Mouse (Mus musculus) thymus, postnatal 4 days (tissue): Measurements from ENCODE around the gene Gnat2.
A peak's percentile ranks its signal among the peaks of the same experiment; 100 is the strongest.

ENCODE experiments used
- DNase-seq: peaks from one replicate; pipeline ENCODE4 v3.0.0; 2021

Gnat2 gene

DNA sequence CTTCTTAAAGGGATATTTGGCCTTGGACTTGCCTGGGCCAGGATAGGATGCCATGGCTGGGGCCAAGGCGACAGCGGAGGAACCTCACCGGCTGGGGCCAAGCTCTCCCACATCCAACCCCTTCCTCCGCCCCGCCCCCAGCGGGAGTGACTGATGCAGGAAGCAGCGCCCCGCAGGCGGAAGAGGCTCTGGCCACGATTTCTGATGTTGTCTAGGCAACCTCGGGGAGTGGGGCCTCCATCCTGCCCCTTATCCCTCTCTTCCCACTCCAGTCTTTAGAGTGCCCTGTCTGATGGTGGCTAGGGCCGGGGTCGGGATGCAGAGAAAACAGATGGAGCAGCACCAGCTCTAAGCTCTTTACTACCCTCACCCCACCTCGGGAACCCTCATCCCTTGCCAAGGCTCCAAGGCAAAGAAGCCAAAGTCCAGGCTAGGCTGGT is 7.3 kb upstream of the Gnat2 start:
- peak; percentile 93 for DNase-seq

DNA sequence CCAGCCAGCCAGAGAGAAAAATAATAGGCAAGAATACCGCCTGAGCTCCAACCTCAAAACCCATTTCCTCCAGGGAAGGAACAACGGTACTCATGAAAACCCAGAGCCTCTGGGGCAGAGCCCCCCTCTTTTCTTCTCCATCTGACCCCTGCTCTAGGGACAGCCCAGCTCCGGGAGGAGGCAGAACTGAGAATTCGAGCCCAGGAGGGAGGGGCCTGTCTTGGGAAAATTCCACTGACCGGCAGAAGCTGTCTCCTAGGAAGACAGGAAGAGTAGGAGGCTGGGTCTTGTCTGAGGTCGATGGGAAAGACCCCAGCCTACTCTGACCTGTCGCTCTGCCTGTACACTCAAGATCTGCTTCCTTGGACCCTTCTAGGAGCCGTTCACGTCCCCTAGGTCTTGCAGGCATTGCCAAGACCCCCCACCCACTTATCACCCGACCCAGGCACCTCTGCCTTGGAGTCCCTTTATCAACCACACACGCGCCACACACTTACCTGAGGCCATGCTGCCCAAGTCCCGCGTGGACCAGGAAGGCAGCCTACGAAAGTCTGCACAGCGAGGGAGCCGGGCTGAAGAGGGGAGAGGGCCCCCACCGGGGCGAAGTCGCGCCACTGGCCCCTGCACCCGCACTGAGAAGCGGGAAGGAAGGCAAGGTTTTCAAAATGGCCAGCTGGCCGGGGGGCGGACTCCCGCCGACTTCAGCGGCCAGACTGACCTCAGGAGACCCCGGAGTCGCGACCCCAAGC is 6.7 kb upstream of the Gnat2 start:
- peak; percentile 57 for DNase-seq

DNA sequence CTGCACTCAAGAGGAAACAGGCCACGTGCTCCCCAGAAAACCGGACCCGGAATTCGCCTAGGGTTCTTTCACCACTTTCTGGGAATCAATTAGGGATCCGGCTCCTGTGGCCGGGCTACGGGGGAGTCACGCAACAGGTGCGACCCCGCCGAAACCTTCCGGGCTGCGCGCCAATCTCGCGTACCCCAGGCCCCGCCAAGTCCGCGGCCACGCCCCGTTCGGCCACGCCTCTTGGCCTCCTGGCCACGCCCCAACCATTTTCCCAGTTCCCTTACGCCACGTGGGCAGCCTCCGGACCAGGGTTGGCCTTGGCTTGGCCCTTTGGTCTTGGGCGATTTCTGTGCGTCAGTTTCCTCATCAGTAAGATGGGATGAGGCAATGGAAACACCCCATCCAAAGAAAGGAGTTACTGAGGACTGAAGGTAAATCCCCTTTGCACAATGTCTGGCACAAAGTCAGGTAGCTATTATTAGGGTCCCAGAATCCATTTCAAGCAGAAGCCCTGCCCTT is 6.1 kb upstream of the Gnat2 start, which contains the start of gene Ampd2:
Gene Ampd2 (minus strand): TSS at position 182 of the 510 bp plus-strand sequence.
- DNase-seq: peak; percentile 84

DNA sequence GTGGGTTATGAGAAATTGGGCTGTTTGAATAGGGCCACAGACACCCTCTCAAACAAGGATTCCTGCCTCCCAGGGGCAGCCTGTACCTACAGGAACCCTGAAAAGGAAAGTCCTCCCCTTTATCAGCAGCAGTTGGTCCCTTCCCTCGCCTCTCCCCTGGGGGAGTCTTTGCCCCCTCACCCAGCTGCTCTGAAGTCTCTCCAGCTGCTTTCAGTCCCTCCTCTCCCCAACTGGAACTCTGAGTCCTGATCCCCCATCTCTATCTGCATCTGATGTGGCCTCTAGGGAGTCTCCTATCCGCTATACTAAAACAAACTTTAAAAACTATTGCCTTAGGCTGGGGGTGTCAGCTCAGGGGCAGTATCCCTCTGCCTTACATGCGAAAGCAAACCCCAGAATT is 5.3 kb upstream of the Gnat2 start:
- DNase-seq: no peak

DNA sequence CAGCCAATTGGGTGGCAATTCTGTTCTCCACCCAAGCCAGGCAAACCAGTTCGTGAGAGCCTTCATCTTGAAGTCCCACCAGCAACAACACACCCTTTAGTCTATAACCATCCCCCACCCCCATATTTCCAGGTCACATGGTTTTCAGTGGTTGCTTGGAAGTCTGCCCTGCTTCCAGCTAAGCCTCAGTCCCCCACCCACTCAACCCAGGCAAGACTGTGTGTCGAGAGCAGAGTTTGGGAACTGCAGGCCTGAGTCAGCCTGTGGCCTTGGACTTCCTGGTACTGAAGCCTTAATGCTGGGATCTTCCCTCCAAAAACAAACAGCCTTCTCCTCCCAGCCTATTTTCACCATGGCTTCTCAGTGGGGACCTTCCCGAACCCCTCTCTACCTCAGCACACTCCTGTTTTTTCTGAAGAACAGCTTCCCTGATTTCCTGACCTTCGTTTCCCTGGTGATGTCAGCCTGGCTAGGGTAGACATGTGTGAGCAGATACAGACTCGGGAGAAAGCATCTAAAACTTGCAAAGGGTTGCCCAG is 3.7 kb upstream of the Gnat2 start:
- no peak for DNase-seq

DNA sequence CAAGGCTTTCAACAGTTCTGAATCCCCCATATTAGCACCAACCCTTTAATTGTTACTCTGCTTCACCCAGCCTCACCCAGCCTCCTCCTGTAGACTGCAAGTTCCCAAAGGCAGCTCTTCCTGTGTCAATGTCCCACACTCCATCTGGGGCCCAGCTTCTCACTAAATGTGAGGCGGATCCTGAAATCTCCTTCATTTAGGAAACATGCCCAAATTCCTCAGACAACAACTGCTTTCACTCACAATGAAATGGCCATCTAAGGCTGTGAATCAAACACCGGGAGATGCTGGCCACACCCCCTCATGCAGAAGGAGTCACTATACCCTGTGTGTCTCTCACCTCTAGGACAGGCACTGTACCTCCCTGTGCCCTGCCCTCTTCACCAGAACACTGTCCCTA is 2.7 kb upstream of the Gnat2 start:
- DNase-seq: no peak

DNA sequence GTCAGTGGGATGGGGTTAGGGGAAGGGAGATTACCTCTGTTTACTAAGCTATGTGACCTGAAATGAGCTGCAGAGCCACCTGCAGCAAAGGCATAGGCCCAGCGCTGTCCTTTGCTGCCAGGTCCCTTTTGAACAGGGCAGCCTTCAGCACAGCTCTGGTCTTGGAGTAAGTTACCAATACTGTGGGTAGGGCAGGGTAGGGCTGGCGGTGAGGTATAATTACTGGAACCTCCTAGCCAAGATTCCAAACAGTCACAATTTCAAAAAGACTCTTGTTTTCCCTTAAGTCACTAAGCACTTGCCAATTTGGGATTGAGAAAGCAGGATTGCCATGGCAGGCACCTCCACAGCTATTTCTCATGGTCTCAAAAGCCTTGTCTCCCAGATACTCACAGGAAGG is 2.0 kb upstream of the Gnat2 start:
- no peak for DNase-seq

DNA sequence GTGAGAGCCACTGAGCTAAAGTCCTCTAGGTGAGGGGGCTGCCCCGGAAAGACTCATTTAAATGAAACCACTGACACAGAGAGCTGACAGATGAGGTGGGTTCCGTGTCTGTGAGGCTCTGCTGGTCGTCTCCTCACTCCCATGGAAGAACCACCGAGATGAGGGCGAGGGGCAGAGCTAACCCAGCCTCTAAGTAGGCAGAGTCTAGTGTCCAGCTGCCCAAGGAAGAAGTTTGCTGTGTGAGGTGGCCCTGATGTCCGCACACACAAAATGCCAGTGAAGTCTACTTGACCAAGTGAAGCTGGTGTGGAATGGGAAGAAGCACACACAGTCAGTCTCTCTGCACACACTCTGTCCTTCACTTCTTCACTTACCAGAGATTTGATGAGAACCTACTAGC is 559 bp upstream of the Gnat2 start:
- no peak for DNase-seq

DNA sequence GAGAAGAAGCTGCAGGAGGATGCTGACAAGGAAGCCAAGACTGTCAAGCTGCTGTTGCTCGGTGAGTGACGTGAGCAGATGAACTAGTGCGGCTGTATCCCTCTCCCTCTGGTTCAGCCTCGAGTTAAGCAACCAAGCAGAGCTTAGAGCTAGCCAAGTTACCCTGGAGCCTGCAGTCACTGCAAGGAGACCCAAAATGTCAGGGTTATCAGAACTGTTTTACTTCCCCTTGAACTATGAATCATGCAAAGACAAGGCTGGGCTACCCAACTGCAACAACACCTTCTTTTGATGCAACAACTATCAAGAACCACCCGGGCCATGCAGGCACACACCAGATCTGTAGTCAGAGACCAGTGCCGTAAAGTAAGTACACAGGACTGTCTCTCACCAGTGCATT is 717 bp downstream of the Gnat2 start:
- DNase-seq: no peak

DNA sequence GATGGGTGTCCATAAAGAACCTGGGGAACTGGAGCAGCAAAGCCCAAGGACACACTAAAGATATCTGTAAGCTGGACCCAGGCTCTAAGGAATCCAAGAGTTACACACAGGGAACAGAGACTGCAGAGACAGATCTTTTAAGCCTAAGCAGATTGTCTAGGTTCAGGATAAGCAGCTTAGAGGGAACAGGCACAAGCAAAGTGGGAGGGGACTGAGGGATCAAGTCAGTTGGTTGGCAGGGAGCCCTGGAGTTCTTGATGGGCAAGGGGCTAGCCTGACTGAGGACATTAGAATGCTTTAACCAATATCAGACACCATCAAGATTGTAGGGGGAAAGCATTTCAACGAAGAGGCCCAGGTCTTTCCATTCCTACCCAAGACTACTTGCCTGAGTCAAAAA is 1.6 kb downstream of the Gnat2 start:
- DNase-seq: no peak

DNA sequence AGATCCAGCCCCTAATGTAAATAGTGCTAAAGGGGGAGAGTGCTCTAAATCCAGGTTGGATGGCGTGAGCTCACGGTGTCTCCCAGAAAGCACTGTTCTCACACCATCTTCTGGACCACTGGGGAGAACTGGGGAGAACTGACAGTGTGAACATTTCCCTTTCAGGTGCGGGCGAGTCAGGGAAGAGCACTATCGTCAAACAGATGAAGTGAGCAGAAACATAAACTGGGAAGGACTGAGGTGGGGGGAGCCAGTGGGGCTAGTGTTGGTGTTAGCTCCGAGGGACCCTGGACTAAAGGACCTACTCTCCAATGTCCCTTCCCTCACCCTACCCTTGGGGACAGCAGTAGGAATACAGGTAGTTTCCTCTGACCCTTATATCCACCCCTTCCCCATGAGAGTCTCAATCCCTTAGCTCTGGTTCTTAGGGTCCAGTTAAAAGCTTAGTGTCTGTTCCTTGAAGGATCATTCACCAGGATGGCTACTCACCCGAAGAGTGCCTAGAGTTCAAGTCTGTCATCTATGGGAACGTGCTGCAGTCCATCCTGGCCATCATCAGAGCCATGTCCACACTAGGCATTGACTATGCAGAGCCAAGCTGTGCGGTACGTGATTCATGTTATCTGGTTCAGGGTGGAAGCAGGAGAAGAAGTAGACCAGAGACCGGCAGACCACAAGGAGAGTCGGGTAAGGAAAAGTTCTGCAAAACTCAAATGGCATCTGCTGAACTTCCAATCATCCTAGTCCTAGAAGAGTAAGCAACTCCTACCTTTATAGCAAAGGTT is 2.6 kb downstream of the Gnat2 start:
- no peak for DNase-seq

DNA sequence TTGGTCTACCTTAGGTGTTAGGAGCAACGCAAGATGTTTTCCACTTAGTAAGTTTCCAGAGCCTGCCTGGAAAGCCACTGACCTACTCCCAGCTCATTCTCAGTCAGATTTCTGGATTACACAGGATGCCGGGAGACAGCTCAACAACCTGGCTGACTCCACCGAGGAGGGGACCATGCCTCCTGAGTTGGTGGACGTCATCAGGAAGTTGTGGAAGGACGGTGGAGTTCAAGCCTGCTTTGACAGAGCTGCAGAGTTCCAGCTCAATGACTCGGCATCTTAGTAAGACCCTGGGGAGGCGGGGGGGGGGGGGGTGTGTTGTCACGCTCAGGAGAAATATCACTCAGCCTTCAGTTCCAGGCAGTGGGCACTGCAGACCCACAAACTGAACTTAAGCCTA is 3.6 kb downstream of the Gnat2 start:
- DNase-seq: no peak

DNA sequence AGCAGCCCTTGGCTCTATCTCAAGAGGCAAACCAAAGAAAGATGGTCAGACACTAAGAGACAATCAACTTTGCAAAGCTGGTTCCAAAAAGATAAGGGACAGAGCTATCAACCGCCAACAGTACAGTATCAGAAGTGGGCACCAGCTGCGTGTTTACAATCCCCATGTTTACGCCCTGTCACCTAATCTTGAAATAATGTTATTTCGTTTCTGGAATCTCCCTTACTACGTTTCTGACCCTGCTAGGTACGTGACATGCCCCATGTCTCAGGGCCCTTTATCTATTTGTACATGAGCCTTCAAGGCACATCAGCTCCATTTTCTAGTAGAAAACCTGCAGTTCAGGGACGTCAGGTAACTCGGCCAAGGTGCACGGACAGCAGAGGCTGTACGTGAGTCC is 4.1 kb downstream of the Gnat2 start:
- no peak for DNase-seq

DNA sequence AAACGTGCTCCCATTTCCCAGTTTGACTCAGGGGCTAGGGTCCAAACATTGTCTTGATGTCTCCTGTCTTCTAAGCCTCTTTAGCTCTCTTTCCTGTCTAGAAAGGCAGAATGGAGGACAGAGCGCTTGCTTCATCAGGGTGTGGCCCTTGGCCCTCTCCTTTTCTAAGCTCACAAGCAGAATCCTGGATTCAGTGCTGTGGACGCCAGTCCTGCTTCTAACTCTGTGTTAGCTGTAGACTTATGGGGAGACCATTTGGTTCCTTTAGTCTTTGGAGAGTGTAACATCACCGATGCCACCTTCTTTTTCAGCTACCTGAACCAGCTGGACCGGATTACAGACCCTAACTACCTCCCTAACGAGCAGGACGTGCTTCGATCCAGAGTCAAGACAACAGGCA is 5.1 kb downstream of the Gnat2 start:
- DNase-seq: no peak

DNA sequence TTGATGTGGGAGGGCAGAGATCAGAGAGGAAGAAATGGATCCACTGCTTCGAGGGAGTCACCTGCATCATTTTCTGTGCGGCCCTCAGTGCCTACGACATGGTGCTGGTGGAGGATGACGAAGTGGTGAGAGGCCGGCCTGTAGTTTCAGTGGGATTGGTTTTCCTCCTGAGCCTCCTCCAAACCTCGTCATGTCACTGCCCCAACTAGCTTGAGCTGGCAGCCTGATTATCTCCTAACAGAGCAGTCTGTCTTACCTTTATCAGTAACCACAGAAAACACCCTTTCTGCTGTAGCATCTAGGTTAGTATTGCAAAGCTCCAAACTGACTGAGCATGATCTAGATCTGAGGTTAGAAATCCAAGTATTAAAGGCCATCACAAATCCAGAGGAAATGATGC is 5.7 kb downstream of the Gnat2 start:
- no peak for DNase-seq

DNA sequence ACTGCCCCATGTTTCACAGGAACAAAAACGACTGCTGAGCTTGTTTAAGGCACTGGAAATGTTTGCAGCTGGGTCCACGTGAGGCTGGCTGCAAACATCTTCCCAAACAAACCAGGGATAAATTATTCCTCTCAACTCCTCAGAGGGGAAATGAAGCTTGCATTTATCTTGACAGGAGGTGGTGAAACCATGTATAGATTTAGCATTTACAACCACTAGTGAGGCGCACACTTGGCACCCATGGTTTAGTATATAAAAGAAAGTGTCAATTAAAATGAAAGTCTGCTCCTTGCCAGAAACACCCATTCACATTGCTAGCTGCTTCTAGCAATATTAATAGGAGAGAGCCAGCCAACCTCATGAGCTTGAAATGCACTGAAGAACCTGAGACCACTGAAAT is 9.0 kb downstream of the Gnat2 start:
- no peak for DNase-seq

DNA sequence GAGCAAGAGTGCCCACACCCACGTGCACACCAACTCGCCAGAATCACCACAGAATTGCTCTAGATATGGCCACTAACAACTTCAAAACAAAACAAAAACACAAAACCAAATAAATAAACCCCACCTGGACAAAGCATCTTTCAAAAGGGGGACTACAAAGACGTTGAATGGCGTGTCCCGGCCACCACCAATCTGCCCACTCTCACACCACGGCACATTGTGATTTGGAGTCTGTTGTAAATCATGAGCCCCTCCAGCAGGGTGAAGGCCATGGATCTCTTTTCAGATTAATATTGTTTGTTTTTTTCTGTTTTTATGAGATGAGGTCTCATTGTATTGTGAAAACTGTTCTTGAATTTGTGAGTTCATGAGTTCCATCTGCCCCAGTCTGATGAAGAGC is 9.5 kb downstream of the Gnat2 start:
- DNase-seq: no peak

DNA sequence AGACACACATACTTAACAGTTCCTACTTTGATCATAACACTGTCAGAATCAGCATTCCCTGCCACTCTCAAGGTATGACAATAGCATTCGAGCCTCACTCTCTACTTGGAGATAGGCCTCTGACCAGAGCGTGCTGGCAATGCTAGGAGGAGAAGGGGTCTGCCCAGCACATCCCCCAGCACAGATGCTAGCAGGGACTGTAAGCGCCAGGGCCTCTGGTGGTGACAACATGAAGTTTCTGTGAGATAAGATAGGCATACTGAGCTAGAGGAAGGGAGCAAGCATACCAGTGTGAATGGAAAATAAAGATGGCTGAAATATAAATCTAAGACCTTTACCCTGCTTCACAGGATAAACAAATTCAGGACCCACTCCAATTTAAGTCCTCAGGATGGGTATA is 12.7 kb downstream of the Gnat2 start:
- no peak for DNase-seq

DNA sequence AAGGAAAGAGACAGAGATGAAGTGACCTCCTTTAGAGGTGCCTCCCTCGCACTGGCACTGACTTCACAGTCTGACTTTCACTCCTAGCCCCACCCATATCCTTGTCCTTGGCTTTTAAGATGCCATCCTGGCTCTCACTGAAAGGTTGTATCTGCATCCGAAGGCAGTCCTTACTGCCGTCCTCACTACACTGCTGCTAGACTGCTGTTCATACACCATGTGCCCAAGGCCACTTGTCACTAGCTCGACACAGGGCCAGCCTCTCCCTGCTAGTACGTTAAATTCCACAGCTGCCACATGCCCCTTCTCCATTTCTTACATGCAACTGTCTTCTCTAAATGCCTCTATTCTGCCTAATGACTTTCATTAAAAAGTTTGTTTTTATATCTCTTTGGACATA is 18.7 kb downstream of the Gnat2 start:
- DNase-seq: no peak

DNA sequence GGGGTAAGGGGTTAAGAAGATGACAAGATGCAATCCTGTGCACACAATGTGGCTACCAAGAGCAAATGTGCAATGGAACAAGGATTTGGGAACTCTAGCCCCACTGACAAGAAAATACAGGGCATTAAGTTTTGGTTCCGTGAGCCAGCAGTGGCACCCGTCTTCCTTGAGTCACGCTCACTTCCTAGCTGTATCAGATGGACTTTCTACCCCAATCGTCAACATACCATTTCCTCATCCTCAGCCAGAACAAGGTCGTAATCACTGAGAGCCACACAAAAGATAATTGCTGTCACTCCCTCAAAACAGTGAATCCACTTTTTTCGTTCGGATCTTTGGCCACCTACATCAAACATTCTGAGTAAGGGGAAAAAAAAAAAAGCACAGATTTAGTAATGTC is 19.7 kb downstream of the Gnat2 start:
- no peak for DNase-seq

DNA sequence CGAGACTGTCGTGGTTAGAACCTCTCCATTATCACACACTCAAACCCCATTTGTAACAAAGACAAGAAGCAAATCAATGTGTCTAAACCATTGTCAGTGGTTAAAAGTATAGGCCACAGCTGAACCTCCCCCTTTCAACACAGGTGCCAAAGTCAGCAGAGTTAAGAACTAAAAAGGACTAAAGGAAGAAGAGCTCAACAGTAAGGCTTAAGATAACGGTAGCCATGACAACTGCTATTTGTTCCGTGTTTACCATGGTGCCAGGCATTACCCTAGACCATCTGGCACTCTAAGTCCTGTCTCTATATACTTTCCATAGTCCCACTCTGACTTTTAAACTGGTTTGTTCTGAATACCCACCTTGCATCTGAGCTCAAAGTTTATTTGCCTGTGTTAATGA is 20.1 kb downstream of the Gnat2 start:
- DNase-seq: no peak

DNA sequence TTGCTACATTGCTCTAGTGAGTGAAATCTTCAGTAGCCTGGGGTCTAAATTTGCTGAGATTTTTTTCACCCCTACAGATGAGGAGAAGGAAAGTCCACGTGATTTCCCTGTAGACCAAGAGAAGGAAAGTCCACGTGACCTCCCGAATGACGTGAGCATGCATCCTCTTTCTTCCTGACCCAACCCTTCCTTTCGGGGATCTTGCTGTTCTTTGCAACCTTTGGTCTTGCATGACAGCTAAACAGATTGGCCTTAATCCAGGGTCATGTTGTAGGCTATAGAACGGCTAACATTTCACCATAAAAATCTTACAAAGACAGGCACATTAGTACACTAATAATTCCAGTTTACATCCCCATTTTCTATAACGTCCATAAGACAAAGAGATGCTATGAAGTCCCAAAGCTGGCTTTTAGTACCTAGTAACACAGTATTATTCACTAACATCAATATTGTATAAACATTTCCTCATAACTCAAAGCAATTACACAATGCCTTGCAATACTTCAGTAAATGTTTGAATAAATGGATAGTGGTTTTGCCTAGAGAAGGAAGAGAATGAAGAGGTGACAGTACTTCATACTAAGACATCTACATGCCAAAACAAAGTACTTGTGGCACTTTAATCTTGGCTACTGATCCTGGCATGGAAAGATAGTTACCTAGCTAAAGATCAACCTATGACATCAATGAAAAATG is 21.2 kb downstream of the Gnat2 start:
- no peak for DNase-seq

DNA sequence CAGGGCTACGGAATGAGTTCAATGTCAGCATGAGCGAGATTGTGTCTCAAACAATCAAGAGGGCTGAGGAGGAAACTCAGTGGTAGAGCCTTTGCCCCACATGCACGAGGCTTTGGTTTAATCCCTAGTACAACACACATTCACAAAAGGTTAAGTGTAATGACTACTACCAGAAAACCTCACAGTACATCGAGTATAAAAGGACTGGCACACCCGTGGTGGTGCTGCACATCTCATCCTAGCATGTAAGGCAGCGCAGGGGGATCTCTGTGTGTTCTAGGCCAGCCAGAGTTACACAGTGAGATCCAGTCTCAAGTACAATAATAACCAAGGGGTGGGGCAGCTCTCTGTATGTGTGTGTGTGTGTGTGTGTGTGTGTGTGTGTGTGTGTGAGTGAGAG is 24.9 kb downstream of the Gnat2 start:
- DNase-seq: no peak
